Mouse (Mus musculus) MEL (cell line): ENCODE results near the gene Tgtp2. TPM values are rescaled to one million over a fixed set of nuclear protein-coding genes. Genes with fewer than 3 reads are reported as not detected.
"Not testable (repeated sequence)": the region's sequence is repeated elsewhere in the genome, so short reads cannot be mapped to it uniquely, and the experiment has no call there.

Experiments
- DNase-seq: peaks from one replicate; pipeline ENCODE4 v3.0.0; 2011; ENCODE audit warnings: low read depth, low spot score
- H3K27ac ChIP-seq: 2 replicates; pipeline ENCODE4 v1.5.1; 2012; ENCODE audit warnings: low read depth, mild to moderate bottlenecking, control low read depth, low read length, moderate library complexity; ENCODE audit not compliant: control insufficient read depth
- H3K27me3 ChIP-seq, 2 experiments: fragments of 150-350 bp in 1 of 2; sonication (generic) in 1 of 2; 2 replicates each; pipeline ENCODE4 v1.6.1; 2012; ENCODE audit warnings: low read length in 2 of 2, mild to moderate bottlenecking in 2 of 2, improper control_type of control experiment in 1 of 2, moderate library complexity in 1 of 2; ENCODE audit not compliant: insufficient read depth in 2 of 2, control insufficient read depth in 1 of 2
- H3K36me3 ChIP-seq, 2 experiments: 2 replicates each; pipeline ENCODE4 v1.6.1; 2012 to 2014; ENCODE audit warnings: low read length in 2 of 2, improper control_type of control experiment in 1 of 2, inconsistent platforms in 1 of 2, mild to moderate bottlenecking in 1 of 2; ENCODE audit not compliant: insufficient read depth in 2 of 2, control insufficient read depth in 1 of 2
- H3K4me1 ChIP-seq, 2 experiments: fragments of 150-350 bp in 1 of 2; sonication (generic) in 1 of 2; 2 replicates each; pipeline ENCODE4 v1.6.1; 2012; ENCODE audit warnings: low read length in 2 of 2, improper control_type of control experiment in 1 of 2, mild to moderate bottlenecking in 1 of 2; ENCODE audit not compliant: insufficient read depth in 2 of 2, control insufficient read depth in 1 of 2
- H3K4me3 ChIP-seq, 2 experiments: fragments of 150-350 bp in 1 of 2; sonication (generic) in 1 of 2; 2 replicates each; pipeline ENCODE4 v1.5.1; 2012; ENCODE audit warnings: low read depth in 2 of 2, low read length in 2 of 2, mild to moderate bottlenecking in 2 of 2, moderate library complexity in 2 of 2, control low read depth in 1 of 2, improper control_type of control experiment in 1 of 2; ENCODE audit not compliant: control insufficient read depth in 1 of 2, insufficient read depth in 1 of 2
- H3K79me2 ChIP-seq: 2 replicates; pipeline ENCODE4 v1.6.1; 2012; ENCODE audit warnings: mild to moderate bottlenecking, low read length, moderate library complexity; ENCODE audit not compliant: control insufficient read depth, poor library complexity, insufficient read depth
- H3K9ac ChIP-seq: 2 replicates; pipeline ENCODE4 v1.6.1; 2012; ENCODE audit warnings: low read depth, mild to moderate bottlenecking, control low read depth, low read length, moderate library complexity; ENCODE audit not compliant: control insufficient read depth, poor library complexity, severe bottlenecking
- H3K9me3 ChIP-seq: fragments of 150-350 bp; sonication (generic); replicated peaks from 2 replicates; pipeline ENCODE4 v1.6.1; 2012; ENCODE audit warnings: mild to moderate bottlenecking, low read length, improper control_type of control experiment, moderate library complexity; ENCODE audit not compliant: insufficient read depth
- polyA plus RNA-seq, 2 experiments: library from polyadenylated mRNA; stranded (reverse) in 1 of 2; unstranded in 1 of 2; fragments of >175 nt in 1 of 2; fragments of >200 nt in 1 of 2; gene quantifications; 2 replicates each; pipeline versions ENCODE4 v1.2.1 to v1.2.4; 2012; ENCODE audit warnings: low replicate concordance in 2 of 2, low read depth in 1 of 2; ENCODE audit not compliant: insufficient read length in 2 of 2, insufficient read depth in 1 of 2, missing spikeins in 1 of 2
- total RNA-seq: library from RNA; depleted of rRNA; stranded (reverse); fragments of 300-350 nt; gene quantifications from 2 replicates; pipeline ENCODE4 v1.2.3, GENCODE M21; 2012; rRNA removed

The Tgtp2 gene
- total and polyA plus RNA-seq, 3 experiments = 0.54 to 0.77 TPM; not detected in 1

GRCm38 (mm10) chr11:49051894-49052293 is 12.1 kb downstream of the Tgtp2 start:
- not testable (repeated sequence) for H3K9me3 ChIP-seq, H3K27ac ChIP-seq, H3K27me3 ChIP-seq, H3K4me1 ChIP-seq, H3K4me3 ChIP-seq, H3K36me3 ChIP-seq, DNase-seq, H3K9ac ChIP-seq, H3K79me2 ChIP-seq

GRCm38 (mm10) chr11:49051093-49051891 is 12.7 kb downstream of the Tgtp2 start, which contains the start of gene 9930111J21Rik2:
9930111J21Rik2 (minus strand) TSS chr11:49051242.
- not testable (repeated sequence) for H3K27ac ChIP-seq, DNase-seq, H3K36me3 ChIP-seq, H3K9me3 ChIP-seq, H3K4me1 ChIP-seq, H3K79me2 ChIP-seq, H3K27me3 ChIP-seq, H3K9ac ChIP-seq
- peak within 1 kb of the TSS; percentile 18 to 39; a peak in 3 of 4 replicates for H3K4me3 ChIP-seq

DNA sequence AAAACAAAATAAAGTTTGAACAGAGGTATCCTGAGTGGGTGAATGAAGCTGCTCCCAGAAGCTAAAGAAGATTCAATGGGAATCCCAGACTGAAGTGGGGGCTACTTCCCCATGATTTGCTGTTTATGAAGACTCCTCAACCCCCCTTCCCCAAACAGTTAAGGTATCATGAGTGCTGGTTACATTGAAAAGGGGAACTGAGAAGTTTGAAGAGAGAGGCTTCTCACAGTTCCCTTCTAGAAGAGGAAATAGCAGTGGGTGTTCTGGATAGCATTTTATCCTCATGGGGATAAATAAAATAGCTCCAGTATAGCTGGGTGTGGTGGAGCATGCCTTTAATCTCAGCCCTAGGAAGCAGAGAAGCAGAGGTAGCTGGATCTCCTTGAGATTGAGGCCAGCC is 13.9 kb downstream of the Tgtp2 start:
- H3K27me3 ChIP-seq, H3K79me2 ChIP-seq, H3K9me3 ChIP-seq, H3K4me3 ChIP-seq, H3K36me3 ChIP-seq, H3K4me1 ChIP-seq, H3K27ac ChIP-seq, H3K9ac ChIP-seq, DNase-seq: not testable (repeated sequence)

DNA sequence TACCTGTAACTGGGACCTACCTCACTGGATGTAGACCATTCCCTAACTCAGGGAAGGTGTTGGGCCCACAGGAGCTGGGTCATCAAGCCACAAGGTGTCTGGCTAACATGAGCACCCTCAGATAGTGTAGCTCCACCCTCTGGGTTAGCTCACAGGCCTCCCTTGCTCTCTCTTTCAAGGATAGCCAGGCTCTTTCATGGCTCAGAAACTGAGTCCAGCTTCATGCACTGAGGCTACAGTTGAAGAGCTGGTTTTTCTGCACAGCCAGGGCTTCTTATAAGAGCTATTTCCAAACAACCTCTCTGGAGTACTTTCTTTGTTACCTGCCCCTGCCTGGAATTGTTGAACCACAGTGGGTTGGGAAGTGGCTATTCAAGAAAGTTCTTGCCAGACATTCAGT is 51.9 kb downstream of the Tgtp2 start:
- H3K9me3 ChIP-seq, H3K4me1 ChIP-seq, H3K27me3 ChIP-seq, H3K9ac ChIP-seq, DNase-seq, H3K79me2 ChIP-seq, H3K27ac ChIP-seq, H3K4me3 ChIP-seq, H3K36me3 ChIP-seq: not testable (repeated sequence)

Other genes starting within 250 kb of the Tgtp2 start
- gene Trim41, start 246.9 kb downstream of the Tgtp2 start, total RNA-seq = 31.6 and 37.0 TPM in 2 replicates
- gene Trim41, start 246.9 kb downstream of the Tgtp2 start, polyA plus RNA-seq = 10 to 100 TPM; 56.4 to 76.3 TPM
- gene Trim7, start 238.1 kb downstream of the Tgtp2 start, total RNA-seq = 0.72 and 0.81 TPM in 2 replicates
- 1 to 10 TPM in 1 of 2 experiments, not detected in 1; 1.3 TPM for gene Trim7, start 238.1 kb downstream of the Tgtp2 start, polyA plus RNA-seq
- gene Gm12184, start 237.6 kb downstream of the Tgtp2 start, total RNA-seq = 7.1 and 10.9 TPM in 2 replicates
- 10 to 100 TPM in 1 of 2 experiments, not detected in 1; 15.3 TPM for gene Gm12184, start 237.6 kb downstream of the Tgtp2 start, polyA plus RNA-seq
- gene Irgm1, start 192.5 kb downstream of the Tgtp2 start, total RNA-seq = 7.5 and 10.7 TPM in 2 replicates
- gene Irgm1, start 192.5 kb downstream of the Tgtp2 start, polyA plus RNA-seq = 10 to 100 TPM in 1 of 2 experiments, not detected in 1; 10.0 TPM
- not detected in 2 replicates for gene Gm5431, start 162.0 kb downstream of the Tgtp2 start, total RNA-seq
- gene Gm5431, start 162.0 kb downstream of the Tgtp2 start, polyA plus RNA-seq = under 1 TPM in 1 of 2 experiments, not detected in 1; 0.04 TPM
- gene Psme2b, start 118.0 kb downstream of the Tgtp2 start, total RNA-seq = 2.8 and 6.6 TPM in 2 replicates
- 1 to 10 TPM in 1 of 2 experiments, not detected in 1; 6.2 TPM for gene Psme2b, start 118.0 kb downstream of the Tgtp2 start, polyA plus RNA-seq
- gene Olfr56, start 85.3 kb downstream of the Tgtp2 start, total RNA-seq = 0.92 and 2.0 TPM in 2 replicates
- under 1 TPM in 1 of 2 experiments, not detected in 1; 0.58 TPM for gene Olfr56, start 85.3 kb downstream of the Tgtp2 start, polyA plus RNA-seq
- 0.04 TPM in 1 of 2 replicates, not detected in the other for gene 9930111J21Rik1, start 84.8 kb downstream of the Tgtp2 start, total RNA-seq
- gene 9930111J21Rik1, start 84.8 kb downstream of the Tgtp2 start, polyA plus RNA-seq = under 1 TPM in 1 of 2 experiments, not detected in 1; 0.06 TPM
- gene Gm12185, start 72.0 kb downstream of the Tgtp2 start, total RNA-seq = not detected in 2 replicates
- gene Gm12185, start 72.0 kb downstream of the Tgtp2 start, polyA plus RNA-seq = not detected
- not detected in 2 replicates for gene Tgtp1, start 70.0 kb downstream of the Tgtp2 start, total RNA-seq
- gene Tgtp1, start 70.0 kb downstream of the Tgtp2 start, polyA plus RNA-seq = not detected
- gene 9930111J21Rik2, start 13.0 kb downstream of the Tgtp2 start, total RNA-seq = 0.08 and 0.16 TPM in 2 replicates
- gene 9930111J21Rik2, start 13.0 kb downstream of the Tgtp2 start, polyA plus RNA-seq = under 1 TPM in 1 of 2 experiments, not detected in 1; 0.04 TPM
- gene Ifi47, start 12.4 kb upstream of the Tgtp2 start, total RNA-seq = 35.2 and 48.0 TPM in 2 replicates
- gene Ifi47, start 12.4 kb upstream of the Tgtp2 start, polyA plus RNA-seq = 10 to 100 TPM in 1 of 2 experiments, not detected in 1; 26.4 TPM
- not detected in 2 replicates for gene Olfr1396, start 50.7 kb upstream of the Tgtp2 start, total RNA-seq
- gene Olfr1396, start 50.7 kb upstream of the Tgtp2 start, polyA plus RNA-seq = under 1 TPM in 1 of 2 experiments, not detected in 1; 0.06 TPM
- not detected in 2 replicates for gene Olfr1395, start 78.1 kb upstream of the Tgtp2 start, total RNA-seq
- gene Olfr1395, start 78.1 kb upstream of the Tgtp2 start, polyA plus RNA-seq = not detected
- not detected in 2 replicates for gene Olfr1394, start 90.2 kb upstream of the Tgtp2 start, total RNA-seq
- gene Olfr1394, start 90.2 kb upstream of the Tgtp2 start, polyA plus RNA-seq = not detected
- gene Btnl9, start 123.0 kb upstream of the Tgtp2 start, total RNA-seq = not detected in 2 replicates
- under 1 TPM in 1 of 2 experiments, not detected in 1; 0.03 TPM for gene Btnl9, start 123.0 kb upstream of the Tgtp2 start, polyA plus RNA-seq
- gene Zfp62, start 139.1 kb upstream of the Tgtp2 start, total RNA-seq = 30.8 and 31.8 TPM in 2 replicates
- 100 to 1,000 TPM in 1 of 2 experiments, 10 to 100 TPM in 1; 16.7 to 132 TPM for gene Zfp62, start 139.1 kb upstream of the Tgtp2 start, polyA plus RNA-seq
- gene Mgat1, start 180.0 kb upstream of the Tgtp2 start, total RNA-seq = 41.1 and 41.9 TPM in 2 replicates
- gene Mgat1, start 180.0 kb upstream of the Tgtp2 start, polyA plus RNA-seq = 10 to 100 TPM in 1 of 2 experiments, not detected in 1; 44.3 TPM
- not detected in 2 replicates for gene Olfr1393, start 214.1 kb upstream of the Tgtp2 start, total RNA-seq
- not detected for gene Olfr1393, start 214.1 kb upstream of the Tgtp2 start, polyA plus RNA-seq
- not detected in 2 replicates for gene Olfr1392, start 221.1 kb upstream of the Tgtp2 start, total RNA-seq
- gene Olfr1392, start 221.1 kb upstream of the Tgtp2 start, polyA plus RNA-seq = not detected
- not detected in 2 replicates for gene Olfr10, start 240.5 kb upstream of the Tgtp2 start, total RNA-seq
- not detected for gene Olfr10, start 240.5 kb upstream of the Tgtp2 start, polyA plus RNA-seq